Mouse (Mus musculus) olfactory bulb, adult 2 months (tissue): ENCODE data around the gene Mmp9.

Experiments used
- CTCF ChIP-seq: fragments of 200-500 bp; IDR thresholded peaks from 2 replicates; pipeline ENCODE4 v1.5.1; 2012; ENCODE audit warnings: low read depth, mild to moderate bottlenecking, low read length, moderate library complexity; ENCODE audit not compliant: insufficient read depth
- POLR2A ChIP-seq: fragments of 200-500 bp; IDR thresholded peaks from 2 replicates; pipeline ENCODE4 v1.6.1; 2012; ENCODE audit warnings: mild to moderate bottlenecking, low read depth, low read length, moderate library complexity; ENCODE audit not compliant: insufficient read depth

- no peak for TF ChIP-seq CTCF
- peak; percentile 71 for TF ChIP-seq POLR2A
These were observed 27.3 kb downstream of the Mmp9 start for GRCm38 (mm10) chr2:164967761-164968440.
